Mouse (Mus musculus) intestine, postnatal 0 days (tissue): Measurements from ENCODE around the gene Cep68. TPM values are rescaled to one million over a fixed set of nuclear protein-coding genes. Genes with fewer than 3 reads are reported as not detected.
"Not testable (repeated sequence)": the region's sequence is repeated elsewhere in the genome, so short reads cannot be mapped to it uniquely, and the experiment has no call there.

Source experiments
- ATAC-seq: fragments of 200-750 bp; cut with Nextera tagmentation; 2 replicates; pipeline ENCODE4 v1.8.0; 2017; ENCODE audit warnings: mild to moderate bottlenecking, moderate TSS enrichment, moderate library complexity
- H3K27ac ChIP-seq: fragments of 300-500 bp; sonication (generic); 2 replicates; pipeline ENCODE4 v1.5.1; 2014; ENCODE audit warnings: mild to moderate bottlenecking, low read depth, low read length, moderate library complexity
- H3K27me3 ChIP-seq: fragments of 300-500 bp; sonication (generic); replicated peaks from 2 replicates; pipeline ENCODE4 v1.6.1; 2014; ENCODE audit warnings: low read length, mixed read lengths; ENCODE audit not compliant: control insufficient read depth, insufficient read depth
- H3K36me3 ChIP-seq: fragments of 300-500 bp; sonication (generic); 2 replicates; pipeline ENCODE4 v1.6.1; 2014; ENCODE audit warnings: mild to moderate bottlenecking, moderate library complexity; ENCODE audit not compliant: control insufficient read depth, insufficient read depth
- H3K4me1 ChIP-seq: fragments of 300-500 bp; sonication (generic); replicated peaks from 2 replicates; pipeline ENCODE4 v1.6.1; 2014; ENCODE audit warnings: antibody characterized with exemption, low read length, mixed read lengths; ENCODE audit not compliant: control insufficient read depth, insufficient read depth
- H3K4me2 ChIP-seq: fragments of 300-500 bp; sonication (generic); replicated peaks from 2 replicates; pipeline ENCODE4 v1.6.1; 2014; ENCODE audit warnings: low read depth, mild to moderate bottlenecking, moderate library complexity
- H3K4me3 ChIP-seq: fragments of 300-500 bp; sonication (generic); 2 replicates; pipeline ENCODE4 v1.5.1; 2014; ENCODE audit warnings: low read depth, low read length
- H3K9ac ChIP-seq: fragments of 300-500 bp; sonication (generic); 2 replicates; pipeline ENCODE4 v1.6.1; 2014; ENCODE audit warnings: mild to moderate bottlenecking, low read depth, low read length
- H3K9me3 ChIP-seq: fragments of 300-500 bp; sonication (generic); 2 replicates; pipeline ENCODE4 v1.6.1; 2016; ENCODE audit warnings: mixed run types; ENCODE audit not compliant: control insufficient read depth
- CTCF ChIP-seq: sonication (generic); IDR thresholded peaks from 2 replicates; pipeline ENCODE4 v1.5.1; 2016; ENCODE audit warnings: low read depth, mild to moderate bottlenecking, control low read depth, antibody characterized with exemption, moderate library complexity
- WGBS: fragments of 180-500 bp; shearing (Covaris S2); extraction: QIAGEN DNeasy Blood & Tissue Kit; methylation state at CpG from one replicate; pipeline ENCODE4 v1.1.7; 2014; 5-methylcytosine and 5-hydroxymethylcytosine counted together
- polyA plus RNA-seq: library from polyadenylated mRNA; unstranded; fragments of >200 nt; fragmentation: Nextera tagmentation; extraction: Ambion mirVana; gene quantifications from 2 replicates; pipeline ENCODE4 v1.2.1, GENCODE M21; 2015

Gene Cep68
- polyA plus RNA-seq, 1 experiment from 2014 or later = 6.3 TPM

- no peak overlapping the region for H3K4me2 ChIP-seq
- H3K9ac ChIP-seq = no peak overlapping the region
- 78% methylated on average over 5 of the region's 5 CpGs for WGBS
- H3K36me3 ChIP-seq = peaks cover 73% of the 10 kb centered on the region
- no peaks in the 10 kb centered on the region for H3K4me1 ChIP-seq
- no peaks in the 10 kb centered on the region for H3K9me3 ChIP-seq
- no peak for ATAC-seq
- H3K27ac ChIP-seq = no peak overlapping the region
- TF ChIP-seq CTCF = no peak
- H3K4me3 ChIP-seq = no peak overlapping the region
- no peaks in the 10 kb centered on the region for H3K27me3 ChIP-seq
Observed at GRCm38 (mm10) chr11:20228666-20229065, 20.6 kb downstream of the Cep68 start.

- Histone ChIP-seq H3K4me3 (no peak overlapping the region), H3K4me2 (no peak overlapping the region), H3K36me3 (peaks cover 66% of the 10 kb centered on the region), H3K4me1 (no peaks in the 10 kb centered on the region), H3K27ac (no peak overlapping the region), H3K27me3 (no peaks in the 10 kb centered on the region), H3K9ac (no peak overlapping the region), H3K9me3 (no peaks in the 10 kb centered on the region)
- TF ChIP-seq CTCF = no peak
- no peak for ATAC-seq
- 93% methylated on average over 4 of the region's 4 CpGs for WGBS
Observed at GRCm38 (mm10) chr11:20225938-20226337, 23.3 kb downstream of the Cep68 start.

GRCm38 (mm10) chr11:20224196-20224595 is 25.0 kb downstream of the Cep68 start:
- H3K27ac ChIP-seq = no peak overlapping the region; the same call in 1 of the 2 replicates
- H3K9ac ChIP-seq = no peak overlapping the region
- TF ChIP-seq CTCF = no peak
- H3K36me3 ChIP-seq = peaks cover 61% of the 10 kb centered on the region
- WGBS = 69% methylated on average over 6 of the region's 6 CpGs
- no peaks in the 10 kb centered on the region for H3K9me3 ChIP-seq
- H3K27me3 ChIP-seq = no peaks in the 10 kb centered on the region
- no peak for ATAC-seq
- no peak overlapping the region for H3K4me3 ChIP-seq
- no peak overlapping the region for H3K4me2 ChIP-seq
- H3K4me1 ChIP-seq = no peaks in the 10 kb centered on the region

- peaks cover 71% of the 10 kb centered on the region for H3K36me3 ChIP-seq
- not testable (repeated sequence) for H3K4me1 ChIP-seq, H3K27me3 ChIP-seq, H3K4me3 ChIP-seq, ATAC-seq, H3K4me2 ChIP-seq, H3K27ac ChIP-seq, H3K9me3 ChIP-seq, H3K9ac ChIP-seq
- WGBS = 60% methylated on average over 1 of the region's 1 CpGs
Observed at GRCm38 (mm10) chr11:20221671-20222070, 27.6 kb downstream of the Cep68 start.

- WGBS = 97% methylated on average over 1 of the region's 1 CpGs
- no peaks in the 10 kb centered on the region for H3K4me1 ChIP-seq
- no peak for ATAC-seq
- H3K9me3 ChIP-seq = no peaks in the 10 kb centered on the region
- no peak overlapping the region for H3K4me2 ChIP-seq
- no peak overlapping the region for H3K27ac ChIP-seq
- no peak overlapping the region for H3K4me3 ChIP-seq
- peaks cover 48% of the 10 kb centered on the region for H3K36me3 ChIP-seq
- H3K27me3 ChIP-seq = no peaks in the 10 kb centered on the region
- H3K9ac ChIP-seq = no peak overlapping the region
- no peak for TF ChIP-seq CTCF
Observed at GRCm38 (mm10) chr11:20217227-20217626, 32.0 kb downstream of the Cep68 start.

GRCm38 (mm10) chr11:20216415-20216814 is 32.8 kb downstream of the Cep68 start:
- H3K27ac ChIP-seq = no peak overlapping the region
- ATAC-seq = no peak
- 81% methylated on average over 4 of the region's 4 CpGs for WGBS
- H3K36me3 ChIP-seq = peaks cover 46% of the 10 kb centered on the region
- peak; percentile 50 for TF ChIP-seq CTCF
- no peak overlapping the region for H3K4me3 ChIP-seq
- H3K27me3 ChIP-seq = no peaks in the 10 kb centered on the region
- no peaks in the 10 kb centered on the region for H3K9me3 ChIP-seq
- no peak overlapping the region for H3K9ac ChIP-seq
- no peak overlapping the region for H3K4me2 ChIP-seq
- no peaks in the 10 kb centered on the region for H3K4me1 ChIP-seq

GRCm38 (mm10) chr11:20214779-20215178 is 34.5 kb downstream of the Cep68 start:
- TF ChIP-seq CTCF = peak; percentile 67
- H3K9ac ChIP-seq = no peak overlapping the region
- no peak for ATAC-seq
- no peak overlapping the region for H3K4me2 ChIP-seq
- H3K27ac ChIP-seq = no peak overlapping the region
- no peaks in the 10 kb centered on the region for H3K9me3 ChIP-seq
- 96% methylated on average over 1 of the region's 1 CpGs for WGBS
- peaks cover 35% of the 10 kb centered on the region for H3K36me3 ChIP-seq
- H3K4me1 ChIP-seq = no peaks in the 10 kb centered on the region
- no peak overlapping the region for H3K4me3 ChIP-seq
- no peaks in the 10 kb centered on the region for H3K27me3 ChIP-seq
